Mouse (Mus musculus): ENCODE data around the gene Dmrtc2.
"Not testable (repeated sequence)": the region's sequence is repeated elsewhere in the genome, so short reads cannot be mapped to it uniquely, and the experiment has no call there.

The Dmrtc2 gene

DNA sequence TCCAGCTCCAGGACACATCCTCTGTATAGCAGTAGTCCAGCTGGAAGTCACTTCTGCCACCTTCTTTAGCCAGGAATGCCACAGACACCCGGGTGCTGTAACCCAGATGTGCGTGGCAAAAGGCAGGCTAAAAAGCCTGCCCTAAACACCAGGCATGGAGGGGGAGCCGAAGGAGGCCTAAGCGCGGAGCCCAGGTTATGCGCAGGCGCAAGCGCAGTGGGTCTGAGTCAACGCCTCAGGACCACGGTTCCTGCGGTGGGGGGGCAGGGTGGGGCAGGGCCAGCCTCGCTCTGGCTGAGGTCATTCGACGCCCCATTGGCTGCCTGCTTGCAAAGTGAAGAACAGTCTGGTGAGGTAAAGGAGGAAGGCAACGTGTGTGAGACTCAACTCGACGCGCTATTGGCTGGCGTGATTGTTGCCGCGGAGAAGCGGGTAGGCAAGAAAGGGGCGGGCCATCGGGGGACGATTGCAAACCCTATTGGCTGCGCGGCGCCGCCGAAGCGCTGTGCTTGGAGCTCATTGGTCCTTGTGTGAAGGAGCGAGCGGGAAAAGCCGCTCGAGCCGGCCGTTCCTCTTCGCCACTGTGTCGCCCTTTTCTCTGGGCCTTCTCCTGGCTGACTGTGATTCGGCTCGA, at the start of gene Dmrtc2, which contains the start of gene Lypd4:
Dmrtc2 (plus strand) TSS at position 526 of the 634 bp plus-strand sequence.
Lypd4 (minus strand) TSS at position 410 of the 634 bp plus-strand sequence.
- in situ Hi-C loops (cut with MboI) = no loop called here

DNA sequence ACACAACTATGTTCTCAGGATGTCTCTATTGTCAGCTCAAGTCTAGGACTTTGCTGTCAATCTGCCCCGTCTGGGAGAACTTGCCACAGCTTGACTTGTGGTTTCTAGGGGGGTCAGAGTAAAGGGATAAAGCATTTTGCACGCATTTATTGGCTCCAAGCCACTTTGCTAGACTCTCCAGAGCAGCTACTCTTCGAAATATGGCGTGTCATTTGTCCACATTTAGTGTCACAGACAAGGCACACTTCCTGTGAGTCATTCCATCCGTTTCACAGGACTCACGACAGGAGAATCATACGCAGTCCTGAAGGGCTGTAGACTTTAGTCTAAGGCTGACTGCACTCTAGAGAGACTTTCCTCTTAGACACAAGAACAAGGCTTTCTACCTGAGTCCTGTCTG, 45.4 kb upstream of the Dmrtc2 start:
- in situ Hi-C loops (cut with MboI) = loop anchor here (5.0 kb wide), 1 partner anchor 143 kb away; no protein-coding TSS in a partner anchor

DNA sequence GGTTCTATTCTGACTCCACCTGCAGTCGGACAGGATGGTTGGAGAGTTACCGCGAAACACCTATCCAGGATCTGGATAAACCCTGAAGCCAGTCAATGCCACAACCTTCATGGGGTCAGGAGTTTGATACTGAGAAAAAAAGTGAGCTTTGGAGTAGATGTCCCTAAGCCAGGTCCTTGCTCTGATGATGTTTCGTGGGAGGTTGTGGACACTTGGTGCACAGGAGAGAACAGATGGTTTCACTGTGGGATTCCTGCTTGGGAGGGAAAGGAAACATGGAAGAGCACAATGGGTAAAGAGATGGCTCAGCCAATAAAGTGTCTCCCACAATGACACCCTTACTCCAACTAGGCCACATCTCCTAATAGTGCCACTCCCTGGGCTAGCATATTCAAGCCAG, 42.7 kb upstream of the Dmrtc2 start:
- in situ Hi-C loops (cut with MboI) = no loop called here

DNA sequence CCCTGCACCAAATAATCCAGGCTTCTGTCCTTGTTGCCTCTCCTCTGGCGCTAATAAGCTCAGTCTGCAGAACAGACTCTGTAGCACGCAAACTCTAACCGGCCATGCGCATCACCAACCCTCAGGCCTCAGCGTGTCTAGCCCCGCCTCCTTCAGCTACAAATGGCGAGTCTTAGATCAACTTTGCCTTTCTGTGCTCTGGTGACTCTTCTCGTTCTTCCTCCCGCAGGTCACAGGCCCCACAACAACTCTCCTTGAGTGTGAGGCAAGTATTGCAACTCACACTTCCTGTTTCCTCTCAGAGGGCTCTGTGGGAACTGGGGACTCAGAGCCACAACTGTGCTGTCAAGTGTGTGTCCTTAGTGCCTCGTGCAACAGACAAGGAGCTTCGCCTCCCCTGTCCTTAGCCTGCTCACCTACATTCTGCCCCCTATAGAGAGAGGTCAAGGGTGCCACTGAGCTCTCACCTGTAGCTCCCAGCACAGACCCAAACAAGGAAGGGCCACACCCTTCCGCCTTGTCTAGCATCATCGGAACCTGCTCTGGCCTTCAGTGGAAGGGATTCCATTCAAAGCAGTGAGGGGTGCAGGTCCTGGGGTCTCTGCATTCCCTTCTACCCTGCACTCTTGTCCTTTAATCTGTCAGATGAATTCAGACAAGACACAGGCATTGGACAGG, 31.0 kb upstream of the Dmrtc2 start:
- in situ Hi-C loops (cut with MboI) = not testable (repeated sequence)

DNA sequence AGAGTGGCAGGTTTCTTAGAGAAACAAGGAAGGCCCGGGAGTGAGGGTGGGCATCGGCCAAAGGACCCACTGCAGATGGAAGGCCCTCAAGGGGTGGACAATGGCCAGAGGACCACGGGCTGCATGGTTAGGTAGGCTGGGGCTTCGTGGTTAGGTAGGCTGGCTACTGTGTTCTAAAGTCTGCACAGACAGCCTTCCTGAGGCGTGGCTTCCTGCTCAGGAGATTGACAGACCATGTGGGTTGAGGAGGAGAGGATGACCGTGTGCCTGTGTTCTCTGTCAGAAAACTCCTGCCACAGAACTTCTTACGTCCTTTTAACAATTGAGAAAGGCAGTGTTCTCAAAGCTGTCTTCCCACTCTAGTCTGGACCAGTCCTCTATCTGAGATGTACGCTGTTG, 30.4 kb upstream of the Dmrtc2 start:
- in situ Hi-C loops (cut with MboI) = no loop called here

DNA sequence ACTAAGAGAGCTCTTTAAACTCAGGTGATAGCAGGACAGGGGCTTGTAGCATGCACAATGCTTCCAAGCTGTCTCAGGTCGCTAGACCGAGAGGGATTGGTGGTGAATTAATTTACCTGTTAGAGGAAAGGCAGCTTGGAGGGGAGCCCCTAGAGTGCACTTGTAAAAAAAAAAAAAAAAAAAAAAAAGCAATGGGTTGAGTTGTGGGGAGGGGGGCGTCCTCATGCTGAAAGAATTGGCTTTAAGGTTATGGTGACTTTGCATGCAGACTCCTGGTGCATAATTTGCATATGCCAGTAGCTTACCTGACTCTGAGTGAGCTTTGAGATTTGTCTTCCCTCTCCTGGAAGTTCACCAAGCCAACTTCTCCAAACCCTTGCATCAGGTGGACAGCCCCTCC, 29.5 kb upstream of the Dmrtc2 start:
- in situ Hi-C loops (cut with MboI) = no loop called here

DNA sequence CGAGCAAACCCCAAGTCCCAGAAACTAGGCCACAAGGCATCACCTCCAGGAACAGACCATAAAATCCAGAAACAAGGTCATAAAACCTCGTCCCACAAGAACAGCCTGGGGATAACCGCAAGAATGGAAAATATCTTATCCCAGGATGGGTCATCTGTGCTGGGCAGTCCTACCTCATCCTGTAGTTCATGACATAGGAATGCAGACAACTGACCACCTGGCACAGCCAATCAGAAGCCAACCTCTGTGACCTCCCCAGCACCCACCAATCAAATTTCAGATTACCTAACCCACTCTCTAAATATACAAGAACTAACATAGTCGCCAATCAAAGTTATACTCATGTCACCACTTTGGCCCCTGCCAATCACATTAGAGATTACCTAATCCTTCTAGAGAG, 28.8 kb upstream of the Dmrtc2 start:
- in situ Hi-C loops (cut with MboI) = no loop called here

DNA sequence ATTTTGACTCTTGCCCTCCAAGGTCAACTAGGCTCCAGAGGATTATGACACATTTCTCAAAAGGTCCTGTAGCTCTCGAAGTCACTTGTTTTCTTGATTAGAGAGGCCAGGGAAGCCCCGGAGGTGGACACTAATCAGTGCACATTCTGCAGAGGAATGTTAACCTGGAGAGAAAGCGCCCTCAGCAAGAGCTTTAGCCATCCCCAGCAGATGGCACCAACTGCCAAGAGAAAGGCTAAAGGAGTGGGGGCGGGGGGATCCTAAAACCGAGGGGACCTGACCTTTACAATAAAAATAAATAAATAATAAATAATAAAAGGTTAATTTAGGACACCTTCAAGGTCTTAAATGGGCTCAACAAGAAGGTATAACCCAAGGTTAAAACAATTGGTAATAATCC, 25.7 kb upstream of the Dmrtc2 start:
- in situ Hi-C loops (cut with MboI) = no loop called here

DNA sequence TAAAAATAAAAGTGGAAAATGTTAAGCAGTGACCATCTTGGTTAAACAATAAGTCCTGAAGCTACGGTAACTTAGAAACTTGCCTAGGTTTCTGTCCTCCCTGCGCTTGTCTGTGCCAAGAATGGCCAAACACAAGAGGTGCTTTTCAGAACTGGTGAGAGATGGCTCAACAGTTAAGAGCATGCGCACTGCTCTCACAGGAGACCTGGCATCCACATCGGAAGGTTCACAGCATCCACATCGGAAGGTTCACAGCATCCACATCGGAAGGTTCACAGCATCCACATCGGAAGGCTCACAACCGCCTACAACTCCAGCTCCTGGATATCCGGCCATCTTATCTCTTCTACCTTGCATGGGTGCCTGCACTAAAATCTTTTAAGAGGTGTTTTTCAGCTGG, 24.7 kb upstream of the Dmrtc2 start:
- in situ Hi-C loops (cut with MboI) = no loop called here

DNA sequence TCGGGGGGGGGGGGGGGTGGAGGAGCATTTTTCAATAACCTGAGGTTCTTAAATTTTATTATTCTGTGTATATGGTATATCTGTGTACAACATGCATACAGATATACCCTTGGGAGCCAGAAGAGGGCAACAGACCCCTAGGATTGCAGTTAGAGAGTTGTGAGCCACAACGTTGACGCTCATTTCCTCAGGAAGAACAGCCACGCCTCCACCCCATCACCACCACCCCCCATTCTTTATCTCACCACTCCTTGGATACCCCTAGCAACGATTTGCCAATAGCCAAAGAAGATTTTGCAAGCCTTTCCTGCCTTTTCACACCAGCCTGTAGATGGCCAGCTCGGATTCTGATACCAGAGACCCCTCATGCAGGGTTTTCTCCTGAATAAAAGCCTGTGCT, 24.1 kb upstream of the Dmrtc2 start:
- in situ Hi-C loops (cut with MboI) = no loop called here

DNA sequence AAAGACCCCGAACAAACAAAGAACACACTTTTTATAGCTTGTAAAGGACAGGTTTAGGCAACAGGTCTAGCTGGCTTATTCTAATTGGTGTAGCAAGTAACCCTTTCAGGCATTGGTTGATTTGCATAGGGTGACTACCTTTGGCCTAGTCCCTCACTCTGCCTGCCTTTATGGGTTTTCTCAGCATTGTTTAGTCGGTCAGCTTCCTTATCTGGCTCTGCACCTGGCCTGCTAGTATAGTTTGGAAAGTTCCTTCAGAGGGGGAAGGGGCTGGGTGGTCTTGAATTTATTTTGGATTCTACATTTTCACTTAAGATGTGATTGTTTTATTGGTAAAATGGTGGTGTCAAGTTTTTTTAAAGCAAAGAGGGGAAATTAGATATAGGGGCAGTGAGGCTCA, 23.3 kb upstream of the Dmrtc2 start:
- in situ Hi-C loops (cut with MboI) = not testable (repeated sequence)

DNA sequence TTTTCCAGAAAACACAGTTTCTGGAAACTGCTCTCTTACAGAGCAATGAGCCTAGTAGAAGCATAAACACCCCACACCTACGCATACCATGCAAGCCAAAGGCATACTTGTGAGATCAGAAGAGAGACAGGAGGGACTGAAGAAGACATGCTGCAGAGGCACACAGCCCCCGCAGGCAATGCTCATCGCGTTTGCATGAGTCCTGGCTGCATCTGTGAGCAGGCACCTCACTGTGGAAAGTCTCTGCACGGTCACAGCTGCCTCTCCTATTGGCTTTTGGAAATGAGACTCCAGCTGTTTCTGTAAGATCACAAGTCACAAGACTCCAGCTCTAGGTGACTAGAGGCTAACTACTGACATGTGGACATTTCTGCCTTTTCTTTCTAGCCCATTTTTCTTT, 19.7 kb upstream of the Dmrtc2 start:
- in situ Hi-C loops (cut with MboI) = no loop called here

DNA sequence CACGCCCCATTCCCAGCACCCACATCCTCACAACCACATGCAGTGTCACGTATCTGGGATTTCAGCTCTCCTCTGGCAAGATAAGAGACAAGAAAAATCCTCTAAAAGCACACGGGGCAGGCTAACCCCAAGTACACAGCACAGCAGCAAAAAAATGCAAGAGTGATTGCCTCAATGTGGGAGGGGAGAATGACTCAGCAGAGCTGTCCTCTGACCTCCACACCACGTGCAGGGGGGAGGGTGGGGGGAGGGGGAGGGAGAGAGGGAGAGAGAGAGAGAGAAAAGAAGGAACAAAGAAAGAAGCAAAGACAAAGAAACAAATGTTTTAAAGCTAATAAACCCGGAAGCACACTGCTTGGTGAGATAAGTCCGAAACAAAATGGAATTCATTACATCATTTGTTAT, 19.0 kb upstream of the Dmrtc2 start:
- in situ Hi-C loops (cut with MboI) = no loop called here

DNA sequence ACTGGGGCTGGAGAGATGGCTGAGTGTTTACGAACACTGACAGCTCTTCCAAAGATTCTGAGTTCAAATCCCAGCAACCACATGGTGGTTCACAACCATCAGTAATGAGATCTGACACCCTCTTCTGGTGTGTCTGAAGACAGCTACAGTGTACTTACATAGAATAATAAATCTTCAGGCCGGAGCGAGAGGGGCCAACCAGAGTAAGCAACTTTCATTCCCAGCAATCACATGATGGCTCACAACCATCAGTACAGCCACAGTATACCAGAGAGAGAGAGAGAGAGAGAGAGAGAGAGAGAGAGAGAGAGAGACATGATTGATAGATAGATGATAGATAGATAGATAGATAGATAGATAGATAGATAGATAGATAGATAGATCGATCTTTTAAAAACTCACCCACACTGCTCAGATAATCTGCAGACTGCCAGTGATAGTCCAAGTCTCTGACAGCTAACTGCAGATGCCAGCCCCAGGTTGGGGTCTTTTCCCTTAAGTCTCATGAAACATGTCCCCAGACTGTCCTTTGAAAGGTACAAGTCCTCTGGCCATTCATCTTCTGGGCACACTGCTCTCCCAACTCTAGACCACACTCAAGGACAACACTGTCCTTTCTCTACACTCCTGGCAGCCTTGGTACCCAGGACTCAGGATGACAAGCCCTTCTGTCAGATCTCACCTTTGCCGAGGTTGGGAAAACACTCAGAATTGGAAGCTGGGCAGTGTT, 18.1 kb upstream of the Dmrtc2 start:
- in situ Hi-C loops (cut with MboI) = no loop called here

DNA sequence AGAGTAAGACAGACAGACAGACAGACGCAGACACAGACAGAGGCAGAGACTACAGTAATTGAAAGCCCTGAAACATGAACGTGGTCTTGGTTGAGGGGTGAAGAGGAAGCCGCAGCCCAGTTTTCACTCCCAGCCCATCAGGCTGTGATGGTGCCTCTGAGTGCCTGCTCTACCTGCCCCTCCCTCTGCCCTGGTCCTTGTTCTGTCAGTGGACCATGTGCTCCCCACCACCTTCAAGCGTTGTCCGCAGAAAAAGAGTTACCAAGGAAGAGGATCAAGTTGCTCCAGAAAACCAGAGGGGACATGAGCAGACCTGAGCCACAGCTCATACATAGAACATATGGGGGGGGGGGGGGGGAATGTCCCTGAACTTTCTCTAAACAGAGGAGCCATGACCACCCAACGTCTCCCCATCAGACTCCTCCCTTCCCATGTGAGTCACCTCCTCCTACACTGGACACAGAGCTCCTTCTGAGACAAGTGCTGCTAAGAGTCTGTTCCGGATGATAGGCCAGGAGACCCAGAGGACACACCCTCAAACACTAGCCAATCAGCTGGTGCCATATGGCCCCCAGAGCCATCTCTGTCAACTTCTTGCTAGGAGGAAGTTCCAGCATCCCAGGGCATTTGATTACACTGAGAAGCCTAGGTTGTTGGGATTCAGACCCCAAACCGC, 17.2 kb upstream of the Dmrtc2 start:
- in situ Hi-C loops (cut with MboI) = no loop called here

DNA sequence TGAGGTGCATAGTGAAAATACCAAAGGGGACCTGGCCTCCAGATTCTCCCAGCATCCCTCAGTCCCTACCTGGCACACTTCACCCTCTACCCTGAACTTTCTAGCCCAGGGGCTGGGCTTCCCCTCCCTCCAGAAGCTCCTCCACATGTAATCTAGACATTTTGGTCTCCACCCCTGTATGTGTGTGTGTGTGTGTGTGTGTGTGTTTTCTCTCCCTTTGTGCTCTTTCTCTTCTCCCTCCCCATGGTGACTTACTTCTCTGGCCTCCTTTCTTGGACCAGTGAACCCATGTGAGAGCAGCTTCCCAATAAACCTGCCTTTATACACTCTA, 16.7 kb upstream of the Dmrtc2 start:
- in situ Hi-C loops (cut with MboI) = no loop called here

DNA sequence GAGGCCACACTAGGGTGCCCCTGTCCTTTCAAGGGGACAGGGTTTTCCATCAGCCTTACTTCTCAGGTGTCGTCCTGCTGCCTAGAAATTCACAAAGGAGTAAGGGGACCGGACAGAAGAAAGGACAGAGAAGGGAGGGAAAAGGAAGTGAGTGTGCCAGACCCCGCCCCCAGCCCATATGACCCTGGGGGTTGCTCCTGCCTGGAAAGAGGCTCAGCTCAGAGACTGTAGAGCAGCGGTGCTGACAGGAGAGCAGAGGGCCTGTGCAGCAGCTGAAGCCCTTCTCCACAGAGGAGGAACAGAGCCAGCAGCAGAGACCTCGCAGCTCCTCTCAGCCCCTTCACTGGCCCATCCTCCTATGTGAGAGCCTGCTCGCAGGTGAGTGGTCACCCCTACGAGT, 16.2 kb upstream of the Dmrtc2 start:
- in situ Hi-C loops (cut with MboI) = no loop called here

DNA sequence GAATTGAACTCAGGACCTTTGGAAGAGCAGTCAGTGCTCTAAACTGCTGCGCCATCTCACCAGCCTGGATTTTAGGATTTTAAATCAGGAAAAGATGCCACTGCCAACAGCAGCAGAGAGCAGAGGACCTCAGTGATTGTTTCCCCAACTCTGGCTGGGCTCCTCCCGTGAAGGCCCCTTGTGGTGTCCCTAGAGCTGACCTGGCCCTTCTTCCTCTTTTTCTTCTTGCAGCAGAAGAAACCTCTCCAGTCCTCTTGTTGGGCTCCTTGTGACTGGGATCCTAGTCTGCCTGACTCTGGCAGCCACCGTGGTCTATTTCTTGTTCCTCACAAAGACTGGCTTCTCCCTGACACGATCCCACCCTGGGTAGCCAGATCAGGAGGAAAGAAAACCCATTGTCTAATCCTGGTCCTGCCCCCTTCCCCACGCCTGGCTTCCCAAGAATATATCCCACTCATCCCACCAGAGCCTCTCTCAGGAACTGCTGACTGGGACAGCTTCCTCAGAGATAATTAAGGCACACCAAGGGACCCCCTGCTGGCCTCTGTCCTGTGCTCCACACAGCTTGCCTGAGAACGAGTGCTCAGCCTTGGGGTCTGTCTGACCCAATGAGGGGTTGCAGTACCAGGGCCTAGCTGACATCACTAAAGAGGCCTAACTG, 13.3 kb upstream of the Dmrtc2 start:
- in situ Hi-C loops (cut with MboI) = no loop called here

DNA sequence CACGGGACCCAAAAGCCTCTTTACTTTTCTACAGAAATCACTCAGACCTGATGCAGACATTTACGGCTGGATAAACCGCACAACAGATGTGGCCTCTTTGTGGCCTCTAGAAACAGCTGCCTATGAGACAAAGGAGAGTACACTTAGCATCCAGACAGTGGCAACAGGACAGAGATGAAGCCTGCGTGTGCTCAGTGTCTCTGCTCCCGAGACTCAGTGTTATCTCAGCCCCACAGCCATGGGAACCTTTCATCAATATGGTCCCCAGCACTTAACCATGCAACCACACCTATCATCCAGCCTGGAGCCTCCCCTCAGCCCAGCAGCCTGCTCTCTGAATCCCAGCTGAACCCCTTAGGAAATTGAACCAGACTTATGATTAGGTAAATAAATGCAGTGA, 10.6 kb upstream of the Dmrtc2 start:
- in situ Hi-C loops (cut with MboI) = no loop called here

DNA sequence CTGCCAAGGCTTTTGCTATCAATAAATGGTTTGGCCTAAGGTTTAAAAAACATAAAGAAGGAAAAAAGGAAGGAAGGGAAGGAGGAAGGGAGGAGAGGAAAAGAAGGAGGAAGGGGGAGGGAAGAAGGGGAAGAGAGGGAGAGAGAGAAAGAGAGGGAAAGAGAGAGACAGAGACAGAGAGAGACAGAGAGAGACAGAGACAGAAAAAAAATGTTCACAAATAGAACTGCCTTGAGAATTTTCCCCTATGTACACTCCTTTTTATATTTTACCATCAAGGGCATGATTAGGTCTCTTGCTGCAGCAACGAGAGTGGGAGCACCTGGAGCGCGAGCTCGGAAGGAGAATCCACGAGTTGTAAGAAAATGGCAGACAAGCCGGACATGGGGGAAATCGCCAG, 7.9 kb upstream of the Dmrtc2 start, which contains the start of gene Gm9844:
Gm9844 (plus strand) TSS at position 301 of the 400 bp plus-strand sequence.
- in situ Hi-C loops (cut with MboI) = no loop called here

DNA sequence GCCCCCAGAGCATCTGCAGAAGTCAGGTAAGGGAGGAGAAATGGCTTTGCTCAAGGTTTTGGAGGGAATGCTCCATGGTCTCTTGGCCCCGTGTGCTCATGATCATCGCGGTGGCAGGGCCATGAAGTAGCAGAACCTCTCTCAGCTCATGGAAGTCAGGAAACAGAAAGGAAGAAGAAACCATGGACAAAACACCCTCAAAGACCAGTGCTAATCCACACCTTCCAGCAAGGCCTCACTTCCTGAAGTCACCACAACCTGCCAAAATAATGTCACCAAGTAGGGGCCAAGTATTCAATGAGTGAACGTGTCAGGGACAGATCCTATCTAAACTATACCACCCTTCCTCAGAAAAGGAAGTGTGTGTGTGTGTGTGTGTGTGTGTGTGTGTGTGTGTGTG, 7.0 kb upstream of the Dmrtc2 start:
- in situ Hi-C loops (cut with MboI) = no loop called here

DNA sequence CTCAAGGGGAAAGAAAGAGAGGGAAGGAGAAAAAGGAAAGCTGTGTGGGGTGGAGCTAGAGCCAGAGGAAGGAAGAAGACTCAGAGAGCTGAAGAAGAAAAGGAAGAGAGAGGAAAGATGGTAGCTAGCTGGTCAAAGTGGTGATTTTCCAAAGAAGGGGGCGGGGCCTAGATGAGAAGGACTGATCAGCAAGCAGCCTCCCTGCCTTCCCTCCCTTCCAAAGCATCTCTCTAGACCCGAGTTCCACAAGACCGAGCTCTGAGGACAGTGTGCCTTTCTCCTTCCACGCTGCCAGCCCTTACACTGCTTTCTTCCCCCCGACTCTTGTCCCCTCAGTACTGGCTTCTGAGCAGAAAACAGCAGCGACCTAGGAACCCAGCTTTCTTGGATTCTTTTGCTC, 5.7 kb upstream of the Dmrtc2 start:
- in situ Hi-C loops (cut with MboI) = no loop called here
